Mouse (Mus musculus) erythroid progenitor cell, adult 5-6 weeks (primary cell): ENCODE measurements around the gene Fkbp1a. TPM values are rescaled to one million over a fixed set of nuclear protein-coding genes. Genes with fewer than 3 reads are reported as not detected.

Experiments
- ATAC-seq: replicated peaks from 2 replicates; pipeline ENCODE4 v1.8.0; 2016; ENCODE audit warnings: moderate number of reproducible peaks, mild to moderate bottlenecking, moderate TSS enrichment, inconsistent platforms; ENCODE audit not compliant: poor library complexity, low FRiP score, severe bottlenecking
- total RNA-seq, 2 experiments: library from RNA; stranded (forward) in 1 of 2; stranded (reverse) in 1 of 2; fragments of 150-400 nt in 1 of 2; fragments of 186-747, 209-891 nt in 1 of 2; gene quantifications; 2 replicates each; pipeline versions ENCODE4 v1.2.3 to v1.2.4; 2015 to 2017; ENCODE audit warnings: low replicate concordance in 2 of 2

Fkbp1a gene
- total RNA-seq, 2 experiments from 2014 or later, result 1.7 to 6.3 TPM

- ATAC-seq, result no peak
These were observed 55.8 kb downstream of the Fkbp1a start for GRCm38 (mm10) chr2:151598068-151598467.

DNA sequence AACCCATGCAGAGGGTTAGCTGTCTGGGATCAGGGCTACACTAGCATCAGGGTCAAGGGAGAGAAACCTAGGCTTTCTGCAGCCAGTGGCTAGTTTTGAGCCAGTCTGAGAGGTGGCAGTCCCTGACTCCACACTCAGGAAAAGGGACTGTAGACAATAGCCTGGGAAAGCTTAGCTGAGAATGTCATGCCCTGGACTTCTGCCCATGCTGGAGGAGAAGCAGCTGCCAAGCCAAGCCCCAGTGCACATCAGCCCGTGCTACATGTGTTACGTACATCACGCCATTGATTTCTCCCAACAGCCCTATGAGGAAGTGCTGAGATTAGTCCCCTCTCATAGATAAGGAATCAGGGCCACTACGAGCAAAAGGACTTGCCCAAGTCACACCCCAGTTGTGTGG is 59.8 kb downstream of the Fkbp1a start:
- no peak for ATAC-seq

DNA sequence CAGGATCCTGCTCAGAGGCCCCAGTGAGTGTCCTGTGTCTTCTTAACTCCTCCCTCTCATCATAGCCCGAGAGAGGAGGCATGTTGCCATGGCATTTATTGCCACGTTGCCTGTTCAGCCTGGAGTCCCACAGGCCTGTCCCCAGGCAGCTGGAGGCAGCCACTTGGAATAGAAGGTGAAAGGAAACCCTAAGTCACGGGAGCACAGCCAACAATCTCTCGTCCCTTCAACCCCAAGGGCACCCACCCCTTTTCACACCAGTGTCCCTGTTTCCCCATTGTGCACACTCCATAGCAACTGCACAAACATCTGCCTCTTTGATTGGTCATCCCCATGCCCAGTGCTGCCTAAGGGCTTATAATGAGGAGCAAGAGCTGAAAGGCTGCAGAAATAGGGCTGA is 61.3 kb downstream of the Fkbp1a start:
- ATAC-seq, result no peak

DNA sequence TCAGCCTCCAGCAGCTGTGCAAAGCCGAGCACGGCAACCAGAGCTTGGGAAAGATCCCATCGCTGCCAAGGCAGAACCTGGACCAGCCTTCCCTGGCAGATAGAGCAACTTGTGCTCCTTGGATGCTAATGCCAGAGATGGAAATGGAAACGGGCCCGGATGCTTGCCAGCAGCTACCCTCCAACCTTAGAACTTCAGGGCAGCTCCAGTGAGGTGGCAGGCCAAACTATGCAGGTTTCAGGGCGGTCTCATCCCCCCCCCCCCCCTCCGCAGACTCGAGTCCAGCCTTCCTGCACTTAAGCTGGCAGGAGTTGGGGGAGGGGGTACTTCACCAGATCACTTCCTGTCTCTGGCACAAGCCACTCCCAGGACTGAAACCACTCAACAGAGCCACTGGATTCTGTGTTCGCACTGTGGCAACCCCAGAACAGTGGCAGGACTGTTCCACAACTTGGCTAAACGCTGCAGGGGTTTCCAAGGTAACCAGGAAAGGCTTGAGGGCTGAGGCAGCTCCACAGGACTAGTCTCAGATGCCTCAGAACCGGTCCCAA is 63.2 kb downstream of the Fkbp1a start:
- ATAC-seq, result no peak

DNA sequence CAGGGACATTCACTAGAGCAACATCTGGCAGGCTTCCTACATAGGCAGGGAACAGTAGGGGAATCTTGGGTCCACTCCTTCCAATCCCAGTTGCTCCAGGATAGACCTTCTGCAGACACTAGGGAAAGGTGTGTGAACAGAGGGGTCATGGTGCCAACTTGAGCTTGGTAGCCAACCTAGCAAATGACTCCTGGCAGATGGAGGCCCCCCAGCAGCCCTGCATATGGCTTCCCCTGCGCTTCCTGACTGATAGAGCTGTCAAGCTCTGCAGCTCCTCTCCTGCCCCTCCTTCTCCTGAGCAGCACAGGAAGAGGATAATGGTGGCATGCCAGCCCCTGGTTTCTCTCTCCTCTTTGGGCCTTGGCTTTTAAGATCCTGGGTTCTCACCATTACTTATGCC is 66.2 kb downstream of the Fkbp1a start:
- no peak for ATAC-seq

GRCm38 (mm10) chr2:151609974-151610373 is 67.7 kb downstream of the Fkbp1a start:
- no peak for ATAC-seq

Other genes with a start within 250 kb of the Fkbp1a start
- not detected in 2 replicates for gene 4921509C19Rik, start 66.3 kb upstream of the Fkbp1a start, total RNA-seq (2015; ENCODE audit: low replicate concordance)
- not detected in 2 replicates for gene 4921509C19Rik, start 66.3 kb upstream of the Fkbp1a start, total RNA-seq (2017; ENCODE audit: low replicate concordance)
- 18.4 and 37.3 TPM in 2 replicates for gene Nsfl1c, start 48.3 kb upstream of the Fkbp1a start, total RNA-seq (2015; ENCODE audit: low replicate concordance)
- 20.4 and 25.6 TPM in 2 replicates for gene Nsfl1c, start 48.3 kb upstream of the Fkbp1a start, total RNA-seq (2017; ENCODE audit: low replicate concordance)
- not detected in 2 replicates for gene Sdcbp2, start 30.1 kb downstream of the Fkbp1a start, total RNA-seq (2015; ENCODE audit: low replicate concordance)
- gene Sdcbp2, start 30.1 kb downstream of the Fkbp1a start, total RNA-seq (2017; ENCODE audit: low replicate concordance), result not detected in 2 replicates
- not detected in 2 replicates for gene Snph, start 90.1 kb downstream of the Fkbp1a start, total RNA-seq (2015; ENCODE audit: low replicate concordance)
- gene Snph, start 90.1 kb downstream of the Fkbp1a start, total RNA-seq (2017; ENCODE audit: low replicate concordance), result not detected in 2 replicates
- not detected in 2 replicates for gene Rad21l, start 126.0 kb downstream of the Fkbp1a start, total RNA-seq (2015; ENCODE audit: low replicate concordance)
- gene Rad21l, start 126.0 kb downstream of the Fkbp1a start, total RNA-seq (2017; ENCODE audit: low replicate concordance), result not detected in 2 replicates
- gene Tmem74b, start 159.5 kb downstream of the Fkbp1a start, total RNA-seq (2015; ENCODE audit: low replicate concordance), result not detected in 2 replicates
- 0.90 TPM in 1 of 2 replicates, not detected in the other for gene Tmem74b, start 159.5 kb downstream of the Fkbp1a start, total RNA-seq (2017; ENCODE audit: low replicate concordance)
- gene Psmf1, start 201.7 kb downstream of the Fkbp1a start, total RNA-seq (2015; ENCODE audit: low replicate concordance), result 120 and 127 TPM in 2 replicates
- 56.4 and 88.9 TPM in 2 replicates for gene Psmf1, start 201.7 kb downstream of the Fkbp1a start, total RNA-seq (2017; ENCODE audit: low replicate concordance)